Mouse (Mus musculus): ENCODE data around the gene Grsf1.

The Grsf1 gene

DNA sequence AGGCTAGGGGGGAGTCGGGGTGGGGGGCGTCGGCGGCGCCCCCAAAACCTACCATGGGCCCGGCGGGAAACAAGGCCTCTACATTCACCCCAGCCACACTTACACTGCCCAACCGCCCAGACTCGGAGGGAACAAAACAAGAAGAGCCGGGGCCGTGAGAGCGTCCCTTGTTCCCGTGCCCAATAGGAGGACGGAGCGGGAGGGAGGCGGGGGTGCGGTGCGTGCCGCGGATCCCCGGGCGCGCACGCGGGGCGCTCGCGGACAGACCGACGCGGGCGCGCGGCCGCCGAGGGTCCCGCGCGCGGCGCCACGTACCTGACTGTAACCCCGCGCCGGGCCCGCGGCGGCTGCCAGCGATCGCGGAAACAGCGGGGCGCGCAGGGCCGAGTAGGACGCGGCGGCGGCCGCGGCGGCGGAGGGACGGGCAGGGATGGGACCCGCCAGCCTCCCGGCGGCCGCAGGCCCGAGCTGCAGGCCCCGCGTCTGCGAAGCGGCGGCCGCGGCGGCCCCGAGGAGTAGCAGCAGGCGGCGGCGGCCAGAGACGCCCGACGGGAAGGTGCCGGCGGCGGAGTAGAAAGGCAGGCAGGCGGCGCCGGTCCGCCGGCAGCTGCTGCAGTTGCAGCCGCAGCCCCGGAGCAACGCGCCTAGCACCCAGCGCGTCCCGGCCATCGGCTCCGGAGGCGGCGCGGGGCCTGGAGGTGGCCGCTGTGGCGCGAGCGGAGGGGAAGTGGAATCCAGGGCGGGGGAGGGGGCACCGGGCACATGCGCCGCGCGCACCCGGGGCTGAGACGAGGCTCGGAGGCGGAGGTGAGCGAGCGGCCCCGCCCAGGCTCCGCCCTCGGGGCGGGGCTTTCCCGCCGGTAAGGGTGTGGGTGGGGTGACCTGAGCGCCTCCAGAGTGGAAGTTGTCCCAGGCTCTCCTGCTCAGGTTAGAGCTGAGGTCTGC lies at the start of gene Grsf1:
TSS of gene Grsf1 (minus strand) at position 729 of the 945 bp plus-strand sequence.
- peak; percentile 96 to 98 for DNase-seq

DNA sequence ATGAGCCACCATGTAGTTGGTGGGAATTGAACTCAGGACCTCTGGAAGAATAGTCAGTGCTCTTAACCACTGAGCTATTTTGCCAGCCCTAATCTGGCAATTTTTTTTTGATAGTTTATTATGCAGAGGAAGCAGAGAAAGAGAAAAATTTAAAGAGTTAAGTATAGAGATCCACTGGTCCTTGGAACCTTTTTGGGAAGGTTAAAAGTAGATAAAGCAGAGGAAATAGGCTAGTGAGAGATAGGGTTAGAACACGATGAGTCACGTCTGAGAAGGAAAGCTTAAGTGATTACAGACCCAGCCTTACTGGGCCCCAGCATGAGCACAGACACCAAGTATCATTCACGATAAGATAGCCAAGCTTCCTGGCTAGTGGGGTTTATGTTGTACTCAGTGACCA lies 48.1 kb upstream of the Grsf1 start:
- no peak for DNase-seq

DNA sequence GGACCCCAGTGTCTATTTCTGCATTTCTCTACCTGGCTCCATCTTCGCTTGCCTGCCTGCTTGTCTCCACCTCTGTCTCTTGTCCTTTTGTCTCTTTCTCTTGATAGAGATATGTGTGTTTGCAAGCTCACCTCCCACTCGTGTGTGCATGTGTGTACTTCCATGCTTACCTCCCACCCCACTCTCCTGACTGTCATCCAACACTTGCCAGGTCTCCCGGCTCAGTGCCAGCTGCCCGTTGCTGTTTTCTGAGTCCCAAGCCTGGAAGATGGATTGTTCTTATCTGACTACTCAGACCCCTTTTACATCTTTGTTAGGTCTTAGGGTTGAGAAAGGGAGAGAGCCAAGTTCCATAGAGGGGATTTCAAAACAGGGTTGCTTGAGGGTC lies 46.2 kb upstream of the Grsf1 start:
- DNase-seq = peak; percentile 14 to 73

DNA sequence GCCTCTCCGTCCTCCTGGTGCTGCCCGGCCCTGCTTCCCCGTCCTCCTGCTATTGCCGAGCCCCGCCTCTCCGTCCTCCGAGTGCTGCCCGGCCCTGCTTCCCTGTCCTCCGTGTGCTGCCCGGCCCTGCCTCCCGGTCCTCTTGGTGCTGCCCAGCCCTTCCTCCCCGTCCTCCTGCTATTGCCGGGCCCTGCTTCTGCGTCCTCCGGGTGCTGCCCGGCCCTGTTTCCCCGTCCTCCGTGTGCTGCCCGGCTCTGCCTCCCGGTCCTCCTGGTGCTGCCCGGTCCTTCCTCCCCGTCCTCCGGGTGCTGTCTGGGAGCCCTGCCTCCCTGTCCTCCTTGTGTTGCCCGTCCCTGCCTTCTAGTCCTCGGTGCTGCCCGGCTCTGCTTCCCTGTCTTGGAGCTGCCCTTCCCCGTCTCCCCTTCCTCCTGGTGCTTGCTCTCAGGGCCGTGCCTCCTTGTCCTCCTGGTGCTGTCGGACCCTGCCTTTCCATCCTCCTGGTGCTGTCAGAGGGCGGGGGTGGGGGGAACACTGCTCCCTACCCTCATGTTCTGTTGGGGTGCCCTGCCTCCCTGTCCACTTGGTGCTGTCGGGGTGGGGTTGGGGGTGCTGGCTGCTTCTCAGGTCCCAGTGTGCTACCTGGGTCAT lies 45.7 kb upstream of the Grsf1 start:
- peak; percentile 51 to 67 for DNase-seq

DNA sequence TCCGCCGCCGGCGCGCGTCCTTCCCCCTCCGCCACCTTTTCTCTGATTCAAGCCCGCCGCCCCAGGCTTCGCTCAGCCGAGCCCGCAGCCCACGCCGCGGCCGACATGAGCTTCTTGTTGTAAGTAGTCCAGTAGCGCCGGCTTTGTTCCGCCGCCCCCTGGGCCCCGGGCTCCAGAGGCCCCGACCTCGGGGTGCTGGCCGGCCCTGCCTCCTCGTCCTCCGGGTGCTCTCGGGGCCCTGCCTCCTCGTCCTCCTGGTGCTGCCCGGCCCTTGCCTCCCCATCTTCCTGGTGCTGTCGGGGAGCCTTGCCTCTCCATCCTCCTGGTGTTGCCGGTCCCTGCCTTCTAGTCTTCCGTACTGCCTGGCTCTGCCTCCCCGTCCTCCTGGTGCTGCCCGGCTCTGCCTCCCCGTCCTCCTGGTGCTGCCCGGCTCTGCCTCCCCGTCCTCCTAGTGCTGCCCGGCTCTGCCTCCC lies 45.1 kb upstream of the Grsf1 start:
- no peak for DNase-seq

DNA sequence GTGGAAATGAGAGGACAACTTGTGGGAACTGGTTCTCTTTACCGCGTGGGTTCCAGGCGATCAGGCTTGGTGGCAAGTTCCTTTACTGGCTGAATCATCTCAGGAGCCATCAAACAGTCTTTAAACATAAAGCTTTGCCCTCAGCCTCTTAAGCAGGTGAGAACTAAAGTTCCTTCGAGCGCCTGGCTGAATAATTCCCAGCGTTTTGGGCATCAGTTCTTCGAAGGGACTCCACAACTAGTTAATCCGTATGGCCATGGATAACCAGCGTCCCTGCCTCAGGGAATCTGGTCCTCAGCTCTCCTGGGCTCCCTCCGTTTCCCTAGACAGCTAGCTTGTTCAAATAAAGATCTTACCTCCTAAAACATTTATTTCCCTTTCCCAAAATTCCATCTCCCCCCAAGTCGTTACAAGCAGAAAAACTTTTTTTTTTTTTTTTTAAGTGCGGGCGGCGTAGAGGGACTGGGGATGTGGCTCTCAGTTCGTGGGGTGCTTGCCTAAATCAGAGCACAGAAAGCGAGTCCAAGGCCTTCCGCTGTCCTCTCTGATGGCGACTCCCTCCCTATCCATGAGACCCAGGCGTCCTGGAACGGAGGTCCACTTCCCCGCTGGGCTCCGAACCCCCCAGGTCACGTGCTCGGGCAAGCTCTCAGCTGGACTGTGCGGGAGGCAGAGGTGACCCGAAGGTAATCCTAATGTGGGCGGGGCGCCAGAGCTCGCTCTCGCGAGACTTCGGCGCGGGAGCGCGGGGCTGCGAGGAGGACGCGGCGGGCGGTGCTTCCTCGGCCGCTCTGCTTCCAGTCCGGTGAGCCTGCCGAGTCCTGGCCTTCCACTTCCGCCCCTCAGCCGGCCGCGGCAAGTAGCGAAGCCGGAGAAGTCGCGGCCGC lies 44.4 kb upstream of the Grsf1 start, which contains the start of gene Mob1b:
TSS of gene Mob1b (plus strand) at position 740 of the 887 bp plus-strand sequence.
- peak; percentile 99 for DNase-seq

DNA sequence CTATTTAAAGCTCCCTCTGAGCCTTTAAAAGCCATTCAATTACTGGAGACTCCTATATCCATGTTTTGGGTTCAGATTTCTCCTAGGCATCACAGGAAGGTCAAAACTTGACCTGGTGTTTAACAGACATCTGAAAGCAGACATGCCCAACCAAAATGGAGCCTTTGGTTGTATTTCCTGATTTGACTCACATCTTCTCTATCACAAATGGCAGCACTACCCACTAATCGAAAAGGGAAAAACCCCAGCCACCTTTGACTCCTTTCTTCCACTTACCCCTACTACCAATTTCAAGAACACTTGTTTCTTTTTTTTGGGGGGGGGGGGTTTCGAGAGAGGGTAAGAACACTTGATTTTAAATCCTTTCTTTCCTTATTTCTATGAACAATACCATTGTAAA lies 41.0 kb upstream of the Grsf1 start:
- no peak for DNase-seq

DNA sequence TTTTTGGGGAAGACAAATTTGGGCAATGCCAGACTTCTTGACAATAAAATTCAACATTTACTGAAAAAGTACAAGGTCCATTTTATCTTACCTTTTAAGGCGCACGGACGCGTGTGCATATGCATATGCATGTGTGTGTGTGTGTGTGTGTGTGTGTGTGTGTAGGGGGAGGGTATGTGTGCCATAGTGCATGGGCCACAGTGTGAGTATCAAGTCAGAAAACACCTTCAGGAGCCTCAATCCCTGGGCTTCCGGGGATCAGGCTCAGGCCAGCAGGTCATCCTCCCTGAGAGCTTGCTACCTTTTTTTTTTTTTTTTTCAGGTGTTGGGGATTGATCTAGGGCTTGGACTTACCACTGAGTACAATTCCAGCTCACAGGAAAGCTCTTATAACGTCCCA lies 36.4 kb upstream of the Grsf1 start:
- DNase-seq = no peak

DNA sequence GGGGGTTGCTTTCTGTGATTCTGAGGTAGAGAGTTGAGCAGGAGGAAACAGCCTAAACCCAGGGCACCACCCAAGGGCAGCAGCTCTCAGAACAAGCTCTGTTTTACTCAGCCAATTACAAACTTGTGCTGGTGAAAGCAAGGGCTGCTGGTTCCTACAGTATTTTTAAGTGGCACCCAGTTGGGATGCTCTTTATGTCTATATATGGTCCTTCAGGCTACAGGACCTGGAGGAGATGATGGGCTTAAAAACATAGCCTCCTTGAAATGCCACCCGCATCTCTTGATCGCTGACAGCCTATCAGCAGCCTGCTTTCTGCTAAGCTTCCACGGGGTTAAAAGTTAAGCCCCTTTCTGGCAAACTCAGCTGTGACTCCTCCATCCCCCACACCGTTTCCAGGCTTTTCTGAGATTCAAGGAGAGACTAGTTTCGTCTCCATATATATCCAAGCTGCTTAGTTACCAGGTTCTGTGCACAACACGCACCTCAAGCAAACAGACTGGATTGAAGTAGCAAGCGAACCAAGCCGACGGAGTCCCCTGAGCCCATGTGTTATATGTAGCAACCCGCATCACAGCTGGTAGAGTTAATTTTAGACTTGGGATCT lies 35.8 kb upstream of the Grsf1 start:
- no peak for DNase-seq

DNA sequence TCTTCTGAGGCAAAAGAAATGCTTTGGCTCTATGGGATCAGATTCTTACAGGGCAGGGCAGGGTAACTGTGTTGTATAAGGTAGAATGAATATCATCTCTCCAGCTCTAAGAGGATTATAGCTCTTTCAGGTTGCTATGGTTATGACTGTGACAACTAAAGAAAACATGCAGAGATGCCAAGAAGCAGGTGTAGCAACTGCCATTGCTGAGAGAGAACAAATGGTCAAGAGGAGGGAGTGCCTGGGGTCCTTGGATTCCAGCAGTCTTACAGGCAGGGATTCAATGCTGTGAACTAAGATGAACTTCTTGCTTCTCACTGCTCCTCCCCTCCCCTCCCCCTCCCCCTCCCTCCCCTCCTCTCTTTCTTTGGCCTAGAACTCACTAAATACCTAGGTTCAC lies 35.2 kb upstream of the Grsf1 start:
- no peak for DNase-seq

DNA sequence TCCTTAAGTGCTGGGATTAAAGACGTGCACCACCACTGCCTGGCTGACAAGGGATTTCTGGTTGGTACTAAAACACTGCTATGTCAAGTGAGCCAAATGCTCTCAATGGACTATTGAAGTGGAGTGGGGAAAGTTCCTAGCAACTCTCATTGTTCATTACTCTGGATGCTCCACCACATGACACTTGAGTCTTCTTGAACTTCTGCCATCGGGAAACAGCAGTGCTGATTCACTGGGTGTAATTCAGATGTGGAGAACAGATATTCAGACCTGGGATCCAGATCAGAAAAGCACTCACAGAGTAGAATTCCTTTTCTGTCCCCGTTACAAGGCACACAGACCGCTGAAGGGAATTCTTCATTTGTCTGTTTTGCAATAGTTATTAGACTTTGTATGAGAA lies 27.6 kb upstream of the Grsf1 start:
- DNase-seq = no peak

DNA sequence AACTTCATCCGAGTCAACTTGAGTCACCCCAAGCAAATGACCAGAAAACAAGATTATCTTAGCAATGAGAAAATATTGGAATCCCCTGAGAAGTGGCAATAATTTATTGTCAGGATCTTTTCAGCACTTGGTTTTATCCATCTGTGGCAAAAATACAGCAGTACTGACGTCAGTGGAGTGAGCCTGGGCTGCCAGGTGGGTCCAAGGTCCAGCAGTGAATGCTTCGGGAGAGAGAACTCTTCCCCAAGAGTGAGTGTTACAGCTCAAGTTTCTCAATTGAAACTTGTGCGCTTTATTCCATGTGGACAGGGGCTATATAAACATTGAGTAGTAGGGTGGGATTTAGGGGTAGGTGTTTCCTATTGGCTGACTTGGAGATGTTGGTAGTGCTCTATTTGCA lies 26.1 kb upstream of the Grsf1 start:
- DNase-seq = peak; percentile 68 to 73

DNA sequence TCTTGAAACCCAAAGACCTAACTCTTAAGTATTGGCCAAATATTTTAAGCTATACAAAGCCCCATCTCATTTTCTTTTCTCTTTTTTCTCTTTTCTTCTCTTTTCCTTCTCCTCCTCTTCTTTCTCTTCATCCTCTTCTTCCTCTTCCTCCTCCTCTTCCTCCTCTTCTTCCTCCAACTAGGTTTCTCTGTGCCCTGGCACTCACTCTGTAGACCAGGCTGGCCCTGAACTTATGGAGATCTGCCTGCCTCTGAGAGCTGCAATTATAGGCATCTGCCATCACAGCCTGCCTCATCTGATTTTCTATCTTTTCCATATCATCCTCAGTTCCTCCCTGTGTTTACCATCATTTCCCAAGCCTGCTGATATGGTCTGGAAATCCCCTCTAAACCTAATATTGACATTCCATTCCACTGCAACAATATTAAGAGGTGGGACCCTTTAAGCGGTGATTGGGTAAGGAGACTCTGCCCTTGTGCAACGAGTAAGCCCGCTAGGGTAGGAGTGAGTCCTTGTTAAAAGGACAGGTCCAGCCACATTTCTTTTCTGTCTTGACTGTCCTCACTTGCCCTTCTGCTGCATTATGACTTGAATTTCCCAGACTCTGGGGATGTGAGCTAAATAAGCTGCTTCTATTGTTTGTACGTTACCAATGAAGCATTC lies 23.4 kb upstream of the Grsf1 start:
- DNase-seq = no peak

DNA sequence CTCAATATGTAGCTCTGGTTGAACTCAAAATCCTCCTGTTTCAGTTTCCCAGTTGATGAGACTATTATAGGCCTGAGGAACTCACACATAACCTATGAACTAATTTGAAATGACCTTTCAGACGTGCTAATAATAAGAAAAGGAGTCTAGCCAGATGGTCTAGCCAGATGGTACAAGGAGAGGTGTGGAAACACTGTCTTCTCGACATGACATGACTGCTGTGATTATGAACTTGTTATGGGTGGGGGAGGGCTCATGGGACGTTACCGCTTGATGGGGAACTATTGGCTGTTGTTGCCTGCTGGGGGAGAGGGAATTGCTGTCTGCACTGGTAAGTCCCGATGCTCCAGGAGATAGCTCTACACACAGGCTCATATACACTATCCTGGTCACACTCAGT lies 21.3 kb upstream of the Grsf1 start:
- DNase-seq = no peak

DNA sequence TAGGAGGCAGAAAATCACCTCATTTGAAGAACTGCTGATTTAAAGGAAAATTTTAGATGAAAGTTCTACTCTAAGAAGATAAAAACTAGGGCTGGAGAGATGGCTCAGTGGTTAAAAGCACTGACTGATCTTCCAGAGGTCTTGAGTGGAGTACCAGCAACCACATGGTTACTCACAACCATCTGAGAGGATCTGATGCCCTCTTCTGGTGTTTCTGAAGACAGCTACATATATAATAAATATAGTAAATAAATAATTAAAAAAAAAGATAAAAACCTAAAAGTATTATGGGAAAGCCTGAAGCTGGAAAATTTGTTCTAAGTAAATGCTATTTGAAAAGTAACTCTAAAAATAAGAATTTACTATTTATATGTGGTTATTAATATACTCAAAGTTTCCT lies 17.1 kb upstream of the Grsf1 start:
- no peak for DNase-seq

DNA sequence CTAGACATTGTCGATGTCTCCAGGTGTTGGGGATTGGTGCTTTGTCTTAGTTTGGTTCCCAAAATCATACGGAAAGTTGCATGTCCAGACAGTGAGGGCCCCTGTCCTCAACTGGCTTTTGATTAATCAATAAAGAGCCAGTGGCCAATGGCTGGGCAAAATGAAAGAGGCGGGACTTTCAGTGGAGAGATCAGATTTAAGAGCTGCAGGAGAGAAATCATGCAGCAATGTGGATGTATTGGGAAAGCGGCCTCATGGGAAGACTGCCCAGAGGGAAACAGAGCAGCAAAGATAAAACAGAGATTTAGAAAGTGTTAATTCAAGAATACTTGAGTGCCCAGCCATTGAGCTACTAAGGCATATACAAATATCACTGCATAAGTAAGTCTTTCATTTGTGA lies 16.6 kb upstream of the Grsf1 start:
- no peak for DNase-seq

DNA sequence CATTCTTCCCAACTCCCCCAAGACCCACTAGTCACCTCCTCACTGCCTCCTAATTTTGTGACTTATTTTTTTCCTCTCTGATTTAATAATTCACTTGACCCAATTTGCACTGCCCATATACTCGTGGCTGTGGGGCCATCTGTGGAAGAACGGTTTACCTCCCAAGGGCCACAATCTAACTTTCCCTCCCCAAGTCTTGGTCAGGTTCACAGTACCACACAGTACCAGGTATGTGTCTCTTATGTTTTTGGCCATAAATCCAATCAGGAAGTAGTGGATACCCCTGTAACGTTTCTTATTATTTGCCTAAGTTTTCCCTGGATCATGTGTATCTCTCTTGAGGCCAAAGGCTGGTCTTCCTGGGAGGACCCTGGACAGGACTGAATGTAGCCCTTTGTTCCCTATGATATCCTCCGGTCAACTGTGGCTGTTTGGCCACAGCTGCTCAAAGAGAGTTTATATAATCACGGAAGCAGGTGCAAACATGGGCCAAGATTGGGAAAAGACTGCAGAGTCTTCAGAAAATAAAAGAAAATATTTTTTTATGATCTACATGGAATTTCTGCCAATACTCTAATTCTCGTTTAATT lies 15.6 kb upstream of the Grsf1 start:
- DNase-seq = peak; percentile 36 to 54

DNA sequence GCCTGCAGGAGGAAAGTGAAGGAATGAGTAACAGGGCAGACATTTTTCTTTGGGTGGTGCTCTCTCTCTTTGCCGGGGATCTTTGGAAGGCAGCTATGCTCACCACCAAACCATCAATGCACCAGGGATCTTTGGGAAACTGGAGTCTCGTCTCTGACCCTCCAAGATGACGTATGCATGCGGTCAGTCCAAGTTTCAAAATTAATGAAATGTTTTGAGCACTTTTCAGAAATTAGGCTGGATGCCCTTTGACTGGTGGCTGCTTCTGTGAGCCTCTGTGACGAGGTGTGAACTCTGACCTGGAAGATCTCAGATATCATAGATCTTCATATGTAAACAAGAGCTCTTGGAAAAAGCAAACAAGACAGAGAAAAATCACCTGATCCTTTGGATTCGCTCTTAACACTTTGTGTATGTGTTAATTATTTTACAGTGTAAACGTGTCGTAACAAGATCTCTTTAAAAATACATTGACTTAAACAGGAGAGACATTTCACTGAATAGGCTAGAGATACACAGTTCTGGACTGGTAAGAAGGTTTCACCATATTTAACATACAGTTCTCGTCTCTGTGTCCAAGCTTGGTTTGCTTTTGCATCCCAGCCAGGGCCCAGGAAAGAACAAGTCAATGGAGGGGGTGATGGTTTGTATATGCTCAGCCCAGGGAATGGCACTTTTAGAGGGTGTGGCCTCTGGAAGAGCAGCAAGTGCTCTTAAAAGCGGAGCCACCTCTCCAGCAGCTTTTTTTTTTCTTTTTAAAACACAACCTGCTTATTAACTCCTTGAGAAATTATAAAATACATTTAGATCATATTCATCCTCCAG lies 14.9 kb upstream of the Grsf1 start:
- DNase-seq = no peak

DNA sequence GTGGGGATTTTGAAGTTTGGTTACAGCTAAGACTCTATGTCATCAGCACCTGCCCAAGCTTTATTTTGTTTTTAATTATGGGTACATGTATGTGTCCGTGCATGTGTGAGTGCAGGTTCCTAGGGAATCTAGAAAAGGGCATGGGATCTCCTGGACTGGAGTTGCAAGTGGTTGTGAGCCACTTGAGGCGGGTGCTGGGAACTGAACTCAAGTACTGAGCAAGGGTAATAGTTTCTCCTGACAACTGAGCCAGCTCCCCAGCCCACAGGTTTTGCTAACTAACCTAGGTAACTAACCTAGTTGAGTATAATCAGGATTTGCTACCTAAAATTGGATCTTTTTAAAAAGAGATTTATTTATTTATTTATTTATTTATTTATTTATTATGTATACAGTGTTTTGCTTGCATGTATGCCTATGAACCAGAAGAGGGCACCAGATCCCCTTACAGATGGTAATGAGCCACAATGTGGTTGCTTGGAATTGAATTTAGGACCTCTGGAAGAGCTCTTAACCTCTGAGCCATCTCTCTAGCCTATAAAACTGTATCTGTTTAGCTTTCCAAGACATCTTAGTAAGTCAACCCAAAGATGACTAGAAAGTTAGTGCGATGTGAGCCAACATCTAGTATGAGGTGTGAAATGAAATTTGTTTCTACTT lies 13.4 kb upstream of the Grsf1 start:
- DNase-seq = peak; percentile 17 to 30

DNA sequence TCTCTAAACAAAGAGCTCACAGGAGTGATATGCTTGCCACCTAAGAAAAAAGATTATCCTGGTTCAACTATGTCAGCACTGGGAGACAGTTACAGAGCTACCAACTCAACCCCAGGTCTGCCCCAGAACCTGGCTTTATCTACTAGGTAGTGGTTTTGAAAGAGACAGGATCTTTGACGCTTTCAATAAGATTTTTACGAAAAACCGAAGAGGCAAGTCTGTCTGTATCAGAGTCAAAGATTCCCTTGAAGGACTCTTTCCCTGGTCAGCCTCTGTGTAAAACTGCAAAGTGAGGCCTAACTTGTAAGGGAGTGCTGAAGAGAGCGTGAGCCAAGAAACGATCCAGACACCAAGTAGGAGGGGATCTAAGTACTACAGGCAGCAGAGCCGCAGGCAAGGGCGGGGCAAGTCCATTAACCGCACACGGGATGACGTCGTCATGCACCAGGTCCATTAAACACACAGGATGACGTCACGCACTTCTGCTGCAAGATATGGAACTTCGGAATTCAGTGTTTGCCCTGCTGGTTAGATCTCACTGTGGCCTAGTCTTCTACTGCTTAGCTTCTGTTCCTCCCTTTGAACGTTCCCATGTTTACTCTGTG lies 12.7 kb upstream of the Grsf1 start:
- no peak for DNase-seq

All from kidney, postnatal 36 days (tissue).